Comparison of ENCODE assay signal across 14 mouse cellular contexts in genomic region chr7:91601307-91601706, GRCm38 (mm10).
A peak's percentile ranks its signal among the peaks of the same experiment; 100 is the strongest.
DNase-seq lines count a peak whose midpoint lies in the region; ATAC-seq and TF ChIP-seq lines count a peak whose summit lies in the region.
"Had no signal": no experiment of that assay in that cellular context is flagged by ENCODE, and none has a peak within 500 bp of the region (broad histone marks: within the 10 kb centered on the region; RNA-seq: fewer than 3 reads in every experiment).

No protein-coding gene starts in this region.

- ATAC-seq in forebrain, postnatal 0 days, result no peak
- ATAC-seq: activated CD4-positive, CD25-positive, alpha-beta regulatory T cell, adult 4 months; intestine, embryonic 15.5 days had no signal

- no peak overlapping the region for H3K4me3 ChIP-seq in forebrain, postnatal 0 days (ENCODE audit: low read depth, low read length)
- H3K4me3 ChIP-seq: embryonic facial prominence, embryonic 12.5 days; heart, embryonic 10.5 days; intestine, embryonic 15.5 days; neural tube, embryonic 12.5 days had no signal

- H3K4me1 ChIP-seq in forebrain, postnatal 0 days (ENCODE audit: insufficient read depth), result no peaks in the 10 kb centered on the region
- H3K4me1 ChIP-seq: embryonic facial prominence, embryonic 12.5 days; heart, embryonic 10.5 days; intestine, embryonic 15.5 days; neural tube, embryonic 12.5 days had no signal

- H3K4me2 ChIP-seq in forebrain, postnatal 0 days (ENCODE audit: low read depth), result no peak overlapping the region
- H3K4me2 ChIP-seq: embryonic facial prominence, embryonic 12.5 days; intestine, embryonic 15.5 days; neural tube, embryonic 12.5 days had no signal

- H3K27me3 ChIP-seq in forebrain, postnatal 0 days (ENCODE audit: insufficient read depth, low read length), result no peaks in the 10 kb centered on the region
- H3K27me3 ChIP-seq: embryonic facial prominence, embryonic 12.5 days; intestine, embryonic 15.5 days; neural tube, embryonic 12.5 days had no signal

- no peak overlapping the region for H3K9ac ChIP-seq in forebrain, postnatal 0 days
- H3K9ac ChIP-seq: embryonic facial prominence, embryonic 12.5 days; intestine, embryonic 15.5 days; neural tube, embryonic 12.5 days had no signal

- DNase-seq in adrenal gland, postnatal 10 days, result peak; percentile 24
- DNase-seq in adrenal gland, postnatal 25 days, result no peak
- peak; percentile 10 for DNase-seq in kidney, postnatal 10 days
- no peak for DNase-seq in kidney, postnatal 14 days
- DNase-seq in ZHBTc4 (ENCODE audit: low read depth, low spot score), result peak; percentile 21
- DNase-seq in forebrain, postnatal 0 days, result peak; percentile 41
- DNase-seq in layer of hippocampus, postnatal 14 days (ENCODE audit: low spot score in 2 of 2), result no peak
- DNase-seq in gastrocnemius, postnatal 36 days, result no peak

- H3K9me3 ChIP-seq in forebrain, postnatal 0 days (ENCODE audit: low read length), result no peaks in the 10 kb centered on the region
- H3K9me3 ChIP-seq: embryonic facial prominence, embryonic 12.5 days; heart, embryonic 10.5 days; intestine, embryonic 15.5 days; neural tube, embryonic 12.5 days had no signal

- H3K27ac ChIP-seq in forebrain, postnatal 0 days (ENCODE audit: low read depth, low read length), result no peak overlapping the region
- H3K27ac ChIP-seq: embryonic facial prominence, embryonic 12.5 days; heart, embryonic 10.5 days; intestine, embryonic 15.5 days; macrophage; neural tube, embryonic 12.5 days had no signal

- TF ChIP-seq CTCF in forebrain, postnatal 0 days (IDR thresholded peaks at IDR 0.05; ENCODE audit: low read depth), result peak; percentile 65

- no peaks in the 10 kb centered on the region for H3K36me3 ChIP-seq in forebrain, postnatal 0 days (ENCODE audit: insufficient read depth)
- H3K36me3 ChIP-seq: embryonic facial prominence, embryonic 12.5 days; heart, embryonic 10.5 days; intestine, embryonic 15.5 days; neural tube, embryonic 12.5 days had no signal

- intact Hi-C loops in gastrocnemius, postnatal 36 days (cut with DNase I), result no loop called here

Comparison
In these comparisons a context has a peak if more than half of its experiments do, and no peak if none do; other contexts are left out.
1. DNase-seq: peak in adrenal gland, postnatal 10 days (single experiment), kidney, postnatal 10 days (single experiment), ZHBTc4 (single experiment) and forebrain, postnatal 0 days (single experiment); none in adrenal gland, postnatal 25 days (single experiment), kidney, postnatal 14 days (single experiment), layer of hippocampus, postnatal 14 days (0 of 2) and gastrocnemius, postnatal 36 days (0 of 2).